Mouse (Mus musculus): ENCODE measurements around the gene 1700018B08Rik. TPM values are rescaled to one million over a fixed set of nuclear protein-coding genes. Genes with fewer than 3 reads are reported as not detected.
A peak's percentile ranks its signal among the peaks of the same experiment; 100 is the strongest.

1700018B08Rik gene
- total and polyA plus RNA-seq, 2 experiments, result not detected

GRCm38 (mm10) chr8:121553831-121554475, 9.8 kb upstream of the 1700018B08Rik start:
- 95% methylated on average over 32 of the region's 32 CpGs for WGBS

GRCm38 (mm10) chr8:121552506-121552905, 8.4 kb upstream of the 1700018B08Rik start:
- Histone ChIP-seq H3K9ac (ENCODE audit: low read depth, low read length) (no peak overlapping the region), H3K27ac (replicated peaks; ENCODE audit: insufficient read depth, low read depth, low read length) (no peak overlapping the region), H3K36me3 (ENCODE audit: control insufficient read depth, insufficient read depth, low read length) (peaks cover 13% of the 10 kb centered on the region), H3K4me1 (ENCODE audit: control insufficient read depth, insufficient read depth, low read length) (no peaks in the 10 kb centered on the region), H3K27me3 (ENCODE audit: control insufficient read depth, insufficient read depth, low read length) (no peaks in the 10 kb centered on the region), H3K79me2 (ENCODE audit: control insufficient read depth, insufficient read depth, low read length) (no peaks in the 10 kb centered on the region), H3K4me3 (ENCODE audit: insufficient read depth, low read depth, low read length) (no peak overlapping the region)
- WGBS, result 54% methylated on average over 9 of the region's 9 CpGs
- TF ChIP-seq POLR2A (IDR thresholded peaks at IDR 0.05; ENCODE audit: extremely low read depth, insufficient read depth, low read length) (no peak), CTCF (IDR thresholded peaks at IDR 0.05; ENCODE audit: low read depth, low read length) (no peak)
- no peak for DNase-seq (ENCODE audit: extremely low read depth, low read depth, low spot score)

More at GRCm38 (mm10) chr8:121553831-121554475, 9.8 kb upstream of the 1700018B08Rik start:
- no peaks in the 10 kb centered on the region for H3K4me1 ChIP-seq (ENCODE audit: control insufficient read depth, insufficient read depth, low read length)
- no peaks in the 10 kb centered on the region for H3K79me2 ChIP-seq (ENCODE audit: control insufficient read depth, insufficient read depth, low read length)
- H3K36me3 ChIP-seq (ENCODE audit: control insufficient read depth, insufficient read depth, low read length), result peaks cover 15% of the 10 kb centered on the region
- DNase-seq (ENCODE audit: extremely low read depth, low read depth, low spot score), result no peak
- H3K27me3 ChIP-seq (ENCODE audit: control insufficient read depth, insufficient read depth, low read length), result no peaks in the 10 kb centered on the region
- no peak overlapping the region for H3K9ac ChIP-seq (ENCODE audit: low read depth, low read length)
- no peak for TF ChIP-seq CTCF (IDR thresholded peaks at IDR 0.05; ENCODE audit: low read depth, low read length)
- no peak for TF ChIP-seq POLR2A (IDR thresholded peaks at IDR 0.05; ENCODE audit: extremely low read depth, insufficient read depth, low read length)
- no peak overlapping the region for H3K27ac ChIP-seq (replicated peaks; ENCODE audit: insufficient read depth, low read depth, low read length)
- H3K4me3 ChIP-seq (ENCODE audit: insufficient read depth, low read depth, low read length), result no peak overlapping the region

GRCm38 (mm10) chr8:121551065-121551985, 7.2 kb upstream of the 1700018B08Rik start:
- no peak overlapping the region for H3K9ac ChIP-seq (ENCODE audit: low read depth, low read length)
- WGBS, result 82% methylated on average over 24 of the region's 24 CpGs
- H3K4me3 ChIP-seq (ENCODE audit: insufficient read depth, low read depth, low read length), result no peak overlapping the region
- H3K79me2 ChIP-seq (ENCODE audit: control insufficient read depth, insufficient read depth, low read length), result no peaks in the 10 kb centered on the region
- no peaks in the 10 kb centered on the region for H3K27me3 ChIP-seq (ENCODE audit: control insufficient read depth, insufficient read depth, low read length)
- TF ChIP-seq CTCF (IDR thresholded peaks at IDR 0.05; ENCODE audit: low read depth, low read length) (no peak), POLR2A (IDR thresholded peaks at IDR 0.05; ENCODE audit: extremely low read depth, insufficient read depth, low read length) (no peak)
- H3K27ac ChIP-seq (replicated peaks; ENCODE audit: insufficient read depth, low read depth, low read length), result no peak overlapping the region
- DNase-seq (ENCODE audit: extremely low read depth, low read depth, low spot score), result no peak
- peaks cover 13% of the 10 kb centered on the region for H3K36me3 ChIP-seq (ENCODE audit: control insufficient read depth, insufficient read depth, low read length)
- peaks cover 1% of the 10 kb centered on the region; the same call in 1 of the 2 replicates for H3K4me1 ChIP-seq (ENCODE audit: control insufficient read depth, insufficient read depth, low read length)

- no peaks in the 10 kb centered on the region for H3K27me3 ChIP-seq (ENCODE audit: control insufficient read depth, insufficient read depth, low read length)
- peaks cover 13% of the 10 kb centered on the region for H3K36me3 ChIP-seq (ENCODE audit: control insufficient read depth, insufficient read depth, low read length)
- H3K4me1 ChIP-seq (ENCODE audit: control insufficient read depth, insufficient read depth, low read length), result peaks cover 1% of the 10 kb centered on the region; the same call in 1 of the 2 replicates
- no peak for TF ChIP-seq POLR2A (IDR thresholded peaks at IDR 0.05; ENCODE audit: extremely low read depth, insufficient read depth, low read length)
- no peak for TF ChIP-seq CTCF (IDR thresholded peaks at IDR 0.05; ENCODE audit: low read depth, low read length)
- WGBS, result 92% methylated on average over 6 of the region's 6 CpGs
- no peak overlapping the region for H3K4me3 ChIP-seq (ENCODE audit: insufficient read depth, low read depth, low read length)
- H3K79me2 ChIP-seq (ENCODE audit: control insufficient read depth, insufficient read depth, low read length), result no peaks in the 10 kb centered on the region
- no peak overlapping the region for H3K9ac ChIP-seq (ENCODE audit: low read depth, low read length)
- H3K27ac ChIP-seq (replicated peaks; ENCODE audit: insufficient read depth, low read depth, low read length), result no peak overlapping the region
- no peak for DNase-seq (ENCODE audit: extremely low read depth, low read depth, low spot score)
Observed at GRCm38 (mm10) chr8:121550056-121550455, 5.9 kb upstream of the 1700018B08Rik start.

GRCm38 (mm10) chr8:121547132-121547531, 3.0 kb upstream of the 1700018B08Rik start:
- Histone ChIP-seq H3K9ac (ENCODE audit: low read depth, low read length) (no peak overlapping the region; the same call in 1 of the 2 replicates), H3K27ac (replicated peaks; ENCODE audit: insufficient read depth, low read depth, low read length) (no peak overlapping the region), H3K4me3 (ENCODE audit: insufficient read depth, low read depth, low read length) (no peak overlapping the region), H3K4me1 (ENCODE audit: control insufficient read depth, insufficient read depth, low read length) (peaks cover 1% of the 10 kb centered on the region; the same call in 1 of the 2 replicates), H3K27me3 (ENCODE audit: control insufficient read depth, insufficient read depth, low read length) (no peaks in the 10 kb centered on the region), H3K79me2 (ENCODE audit: control insufficient read depth, insufficient read depth, low read length) (no peaks in the 10 kb centered on the region), H3K36me3 (ENCODE audit: control insufficient read depth, insufficient read depth, low read length) (peaks cover 5% of the 10 kb centered on the region)
- peak; percentile 71 for TF ChIP-seq CTCF (IDR thresholded peaks at IDR 0.05; ENCODE audit: low read depth, low read length)
- no peak for TF ChIP-seq POLR2A (IDR thresholded peaks at IDR 0.05; ENCODE audit: extremely low read depth, insufficient read depth, low read length)
- WGBS, result 4% methylated on average over 7 of the region's 7 CpGs
- peak; percentile 60 for DNase-seq (ENCODE audit: extremely low read depth, low read depth, low spot score)

All from liver, adult 2 months (tissue).